Mouse (Mus musculus) cerebellum, postnatal 36 days (tissue): ENCODE measurements around the gene Dnajc22.

Source experiments
- DNase-seq, 2 experiments: peaks; one replicate each; pipeline ENCODE4 v3.0.0; 2021 to 2022; ENCODE audit warnings: mixed read lengths in 2 of 2

Dnajc22 gene

DNA sequence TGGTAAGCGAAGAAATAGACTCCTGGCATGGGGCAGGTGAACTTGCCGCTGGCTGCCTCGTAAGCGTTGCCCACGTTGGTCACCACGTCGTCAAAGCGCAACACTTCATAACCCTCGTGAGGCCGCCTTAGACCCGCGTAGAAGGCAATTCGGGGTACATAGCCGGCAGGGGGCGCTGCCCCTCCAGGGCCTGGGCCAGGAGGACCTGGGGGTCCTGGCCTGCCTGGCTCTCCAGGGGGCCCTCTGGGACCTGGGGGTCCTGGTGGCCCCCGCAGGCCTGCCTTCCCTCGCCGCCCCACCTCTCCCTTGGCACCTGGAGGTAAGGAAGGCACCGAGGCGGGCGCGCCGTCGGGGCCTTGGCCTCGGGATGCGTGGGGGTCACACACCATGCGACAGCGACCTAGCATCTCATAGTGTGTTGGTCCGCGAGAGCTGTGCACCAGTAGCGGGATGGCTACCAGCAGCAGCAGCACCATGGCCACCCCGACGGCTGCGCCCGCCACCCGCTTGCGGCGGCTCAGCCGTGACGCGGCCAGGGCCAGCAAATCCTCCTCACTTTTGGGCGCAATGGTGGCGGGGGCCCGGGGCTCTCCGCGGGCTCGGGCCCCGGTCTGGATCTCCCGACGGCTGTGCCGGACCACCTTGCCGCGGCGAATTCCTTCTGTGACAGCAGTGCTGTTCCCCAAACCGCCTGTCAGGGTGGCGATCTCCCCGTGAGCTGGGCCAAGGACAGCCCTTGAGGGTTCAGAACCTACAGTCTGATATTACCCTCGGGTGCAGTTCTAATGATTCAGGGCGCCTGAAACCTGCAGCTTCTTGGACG is 5.5 kb upstream of the Dnajc22 start, which contains the start of gene C1ql4:
Gene C1ql4, minus strand, starts transcription at position 565 of the 823 bp plus-strand sequence.
- DNase-seq: no peak

DNA sequence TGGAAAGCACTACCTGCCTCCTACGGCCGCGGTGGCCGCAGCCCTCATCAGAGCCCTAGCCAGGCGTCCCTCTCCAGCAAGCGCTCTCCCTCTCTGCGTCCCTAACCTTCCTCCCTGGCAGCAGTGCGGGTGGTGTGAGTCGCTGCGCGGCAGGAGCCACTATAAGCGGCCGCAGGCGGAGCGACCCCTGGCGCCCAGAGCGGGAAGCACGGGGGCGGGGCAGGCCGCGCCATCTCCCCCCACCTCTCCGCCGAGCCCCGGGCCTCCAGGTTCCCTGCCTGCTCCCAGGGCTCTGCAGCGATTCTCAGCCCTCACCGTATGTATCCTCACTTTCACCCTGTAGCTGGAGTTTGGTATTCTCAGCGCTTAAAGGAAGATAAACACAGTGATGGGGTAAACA is 4.7 kb upstream of the Dnajc22 start:
- DNase-seq: peak; percentile 65 to 76

DNA sequence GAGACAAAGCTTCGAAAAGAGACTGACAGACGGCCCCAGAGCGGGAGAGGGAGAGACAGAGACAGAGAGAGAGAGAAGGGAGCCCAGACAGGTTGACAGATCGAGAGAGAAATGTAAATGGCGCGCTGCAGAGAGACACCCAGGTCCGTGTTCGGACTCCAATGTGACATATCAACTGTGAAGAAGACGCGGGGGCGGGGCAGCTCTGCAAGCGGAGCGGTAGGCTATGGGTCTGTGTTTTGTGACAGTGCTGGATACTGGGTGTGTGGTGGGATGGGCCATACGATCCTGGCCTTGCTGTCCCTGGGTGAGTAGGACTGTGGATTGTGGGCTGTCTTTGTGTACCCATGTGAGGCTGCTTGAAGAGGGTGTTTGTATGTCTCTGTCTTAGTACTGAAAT is 3.9 kb upstream of the Dnajc22 start:
- no peak for DNase-seq

DNA sequence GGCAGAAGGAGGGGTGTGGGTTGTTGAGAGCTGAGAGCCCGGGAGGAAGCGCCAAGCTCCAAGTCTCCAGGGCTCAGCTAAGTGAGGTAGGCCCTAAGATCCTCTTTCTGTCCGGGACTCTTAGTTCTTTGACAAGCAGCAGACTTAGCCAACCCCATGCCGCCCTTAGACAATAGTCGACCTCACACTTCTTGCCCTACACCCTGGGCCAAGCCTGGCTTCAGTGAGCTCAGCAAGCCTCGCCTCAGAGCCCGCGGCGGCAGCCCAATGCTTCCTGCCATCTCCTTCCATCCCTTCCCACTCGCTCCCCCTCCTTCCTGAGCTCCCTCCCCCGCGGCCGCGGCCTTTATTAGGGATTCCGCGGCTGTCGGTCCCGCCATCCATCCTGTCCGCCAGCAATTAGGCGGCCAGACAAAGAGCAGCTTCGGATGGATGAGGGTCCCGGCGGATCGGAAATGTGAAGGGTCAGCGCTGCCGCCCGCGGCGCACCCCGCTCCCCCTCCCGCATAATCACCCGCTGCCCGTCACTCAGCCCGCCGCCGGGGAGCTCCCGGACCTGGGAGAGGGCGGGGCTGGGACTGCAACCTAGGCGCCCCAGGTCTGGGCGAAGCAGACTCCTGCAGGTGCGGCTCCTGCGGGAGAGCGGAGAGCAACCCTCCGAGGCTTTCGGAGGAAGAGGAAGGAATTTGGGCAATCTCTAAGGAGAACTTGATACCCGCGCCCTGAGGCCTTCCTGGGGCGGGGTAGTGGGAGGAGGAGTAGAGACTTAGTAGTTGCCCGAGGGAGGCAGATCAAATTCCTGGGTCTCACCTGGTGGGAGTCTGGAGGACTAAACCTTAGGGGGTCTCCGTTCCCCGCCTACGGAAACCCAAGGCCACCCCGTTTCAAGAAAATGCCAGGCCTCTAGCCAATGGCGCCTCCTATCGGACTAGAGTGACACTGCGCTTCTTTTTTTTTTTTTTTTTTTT is 605 bp downstream of the Dnajc22 start:
- peak; percentile 39 to 44 for DNase-seq

DNA sequence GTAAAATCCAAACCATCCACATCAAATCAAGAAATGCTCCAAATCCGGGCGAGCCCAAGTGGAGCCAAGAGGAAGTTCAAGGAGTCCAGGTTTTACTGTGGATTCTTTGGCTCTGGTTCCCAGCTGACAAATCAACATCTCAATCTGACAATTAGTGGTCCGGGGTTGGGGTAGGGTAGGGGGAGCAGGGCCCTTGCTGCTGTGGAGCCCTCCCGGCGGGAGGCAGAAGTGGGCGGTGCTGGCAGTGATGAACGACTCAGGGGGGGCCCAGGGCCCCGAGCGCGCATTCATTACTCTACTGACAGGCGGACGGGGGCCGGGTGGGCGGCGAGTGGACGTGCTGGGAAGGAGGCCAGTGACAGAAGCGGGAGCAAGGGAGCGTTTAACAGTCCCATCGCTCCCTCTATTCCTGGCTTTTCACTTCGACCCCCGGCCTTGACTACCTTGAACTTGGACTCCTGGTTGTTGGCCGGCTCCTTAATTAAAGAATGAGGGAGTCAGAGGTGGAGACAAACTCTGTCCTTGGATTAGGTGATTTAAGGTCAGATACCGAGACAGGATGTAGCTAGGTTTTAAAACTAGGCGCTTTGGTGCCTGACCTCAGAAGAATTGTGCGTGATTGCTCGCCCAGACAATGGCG is 1.8 kb downstream of the Dnajc22 start:
- no peak for DNase-seq

DNA sequence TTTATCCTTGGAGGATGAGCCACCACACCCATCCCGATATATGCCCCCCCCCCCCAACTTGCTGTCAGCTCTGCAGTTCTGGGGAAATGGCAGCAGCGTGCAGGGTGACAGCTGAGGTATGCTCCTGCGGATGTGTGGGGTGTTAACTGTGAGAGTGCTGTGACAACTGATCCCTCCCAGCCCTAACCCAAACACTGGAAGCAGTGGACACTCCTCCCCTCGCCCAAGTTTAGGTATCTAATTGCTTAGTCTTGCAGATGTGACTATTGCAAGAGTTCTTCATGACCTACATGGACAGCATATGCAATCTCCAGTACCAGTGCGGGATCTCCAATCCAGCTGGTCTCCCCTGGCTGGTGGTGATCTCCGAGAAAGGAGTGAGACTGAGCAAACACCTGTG is 2.4 kb downstream of the Dnajc22 start:
- DNase-seq: no peak

DNA sequence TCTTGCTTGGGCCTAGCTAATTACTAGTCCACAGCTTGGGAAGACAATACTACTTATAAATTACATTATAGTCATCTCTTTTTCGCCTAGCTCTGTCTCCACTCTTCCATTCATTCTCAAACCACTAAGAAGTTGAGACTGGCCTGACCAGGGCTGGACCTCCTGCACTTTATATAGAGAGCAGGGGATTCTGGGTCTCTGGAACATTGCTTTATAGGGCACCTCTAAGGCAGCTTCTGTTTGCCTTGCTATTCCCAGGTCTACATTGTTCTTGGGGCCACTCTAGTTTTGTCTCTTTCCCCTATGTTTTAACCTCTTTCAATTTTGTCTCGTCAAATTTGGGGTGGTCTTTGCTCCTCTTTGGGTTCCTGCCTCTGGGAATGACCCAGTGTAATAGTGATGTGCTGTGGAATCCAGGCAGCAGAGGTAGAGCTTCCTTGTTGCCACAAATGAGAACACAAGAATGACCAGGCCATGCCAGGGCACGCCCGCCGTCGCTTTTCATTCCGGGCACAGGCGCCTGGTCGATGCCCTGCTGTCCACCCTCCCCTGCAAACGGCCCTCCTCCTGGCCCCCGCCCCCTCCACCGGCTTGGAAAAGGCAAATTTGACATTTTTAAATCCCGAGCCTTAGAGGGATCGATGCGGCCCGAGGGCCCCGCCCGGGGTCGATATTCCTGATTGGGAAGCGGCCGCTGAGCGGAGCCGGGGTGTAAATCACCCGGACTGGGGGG is 3.3 kb downstream of the Dnajc22 start:
- DNase-seq: no peak

DNA sequence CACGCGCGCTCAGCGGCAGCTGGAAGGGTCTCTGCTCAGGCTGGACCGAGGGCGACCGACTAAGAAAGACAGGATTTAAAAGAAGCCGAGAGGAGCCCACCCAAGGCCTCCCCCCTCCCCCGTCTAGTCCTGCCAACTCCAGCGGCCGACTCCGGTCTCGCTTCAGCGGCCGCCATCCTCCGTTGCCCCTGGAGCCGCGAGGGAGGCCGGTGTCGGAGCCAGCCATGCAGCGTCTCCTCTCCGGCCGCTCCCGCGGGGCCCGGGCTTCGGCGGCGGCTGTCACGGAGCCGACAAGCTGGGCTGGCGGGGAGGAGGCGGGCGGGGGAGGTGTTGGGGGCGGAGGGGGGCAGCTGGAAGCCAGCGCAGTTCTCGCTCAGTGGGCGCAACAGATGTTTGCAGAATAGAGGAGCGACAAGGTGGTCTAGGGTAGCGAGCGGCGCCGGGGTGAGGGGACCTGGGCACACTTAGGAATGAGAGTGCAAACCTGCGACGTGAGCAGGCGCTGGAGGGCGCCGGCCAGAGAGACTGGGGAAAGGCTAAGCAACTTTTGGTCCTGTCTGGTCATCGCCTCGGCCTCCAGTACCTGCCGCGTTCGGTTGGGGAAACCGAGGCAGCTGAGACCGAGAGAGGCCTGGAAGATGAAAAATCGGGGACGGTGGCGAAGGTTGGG is 4.0 kb downstream of the Dnajc22 start:
- no peak for DNase-seq

DNA sequence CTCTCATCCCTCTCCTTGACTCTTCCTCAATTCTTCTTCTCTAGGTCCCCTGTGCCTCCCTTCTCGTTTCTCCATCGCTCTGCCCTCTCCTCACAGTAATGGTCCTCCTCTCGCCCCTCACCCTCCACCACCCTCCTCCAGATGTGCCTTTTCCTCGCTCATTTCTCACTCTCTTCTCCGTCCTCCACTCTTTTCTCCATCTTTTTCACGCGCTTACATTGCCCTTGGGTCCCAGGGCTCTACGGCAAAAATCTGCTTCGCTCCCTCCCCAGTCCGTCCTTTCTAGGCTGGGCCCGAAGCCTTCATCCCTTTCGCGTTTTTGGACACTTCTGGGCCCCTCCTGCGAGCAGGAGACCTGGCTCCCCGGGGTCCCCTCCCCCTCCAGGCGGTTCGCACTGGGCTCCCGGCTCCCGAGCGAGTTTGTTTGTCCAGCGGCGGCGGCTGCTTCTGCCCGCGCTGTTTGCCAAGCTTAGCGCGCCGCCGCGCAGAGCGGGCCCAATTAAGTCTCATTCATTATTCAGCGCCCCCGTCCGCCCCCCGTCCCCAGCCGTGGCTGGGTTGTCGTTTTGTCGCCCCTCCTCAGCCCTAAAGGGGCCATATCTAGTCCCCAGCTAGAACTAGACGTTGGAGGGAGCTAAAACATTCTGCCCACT is 5.0 kb downstream of the Dnajc22 start:
- no peak for DNase-seq

DNA sequence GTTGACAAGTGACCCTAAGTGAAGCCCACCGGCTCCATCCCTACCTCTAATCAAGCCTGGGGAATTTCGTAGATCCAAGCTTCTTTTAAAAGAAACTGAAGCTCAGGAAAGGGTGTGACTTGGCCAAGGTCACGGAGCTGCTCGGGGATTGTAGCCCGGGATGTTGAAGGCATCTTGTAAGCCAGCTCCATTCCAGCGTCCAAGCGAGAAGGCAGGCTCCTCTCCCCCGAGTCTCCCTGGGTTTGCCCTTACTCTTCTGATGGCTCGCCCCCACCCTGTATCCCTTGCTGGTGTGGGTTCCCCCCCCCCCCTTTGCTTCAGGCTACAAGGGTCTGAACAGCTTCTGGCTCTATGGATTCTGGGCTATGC is 5.5 kb downstream of the Dnajc22 start:
- DNase-seq: no peak

DNA sequence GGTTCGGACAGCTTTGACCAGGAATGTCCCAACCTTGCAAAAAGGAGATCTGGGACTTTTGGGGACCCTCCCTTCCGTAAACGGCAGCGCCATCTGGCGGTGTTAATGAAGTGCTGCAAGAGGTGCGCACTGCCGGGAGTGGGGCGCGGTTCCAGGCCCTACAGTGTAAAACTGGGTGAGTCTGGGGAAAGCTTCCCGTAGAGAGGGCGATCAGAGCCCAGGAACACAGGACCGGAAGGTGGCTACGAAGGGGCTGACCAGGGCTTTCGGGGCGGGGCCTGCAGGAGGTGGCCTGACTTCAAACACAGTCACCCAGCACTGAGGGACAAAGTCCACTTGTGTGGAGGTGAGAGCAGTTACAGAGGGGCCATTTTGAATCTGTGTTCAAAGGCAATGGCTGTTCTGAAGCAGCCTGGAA is 6.2 kb downstream of the Dnajc22 start:
- DNase-seq: peak; percentile 43 to 49

DNA sequence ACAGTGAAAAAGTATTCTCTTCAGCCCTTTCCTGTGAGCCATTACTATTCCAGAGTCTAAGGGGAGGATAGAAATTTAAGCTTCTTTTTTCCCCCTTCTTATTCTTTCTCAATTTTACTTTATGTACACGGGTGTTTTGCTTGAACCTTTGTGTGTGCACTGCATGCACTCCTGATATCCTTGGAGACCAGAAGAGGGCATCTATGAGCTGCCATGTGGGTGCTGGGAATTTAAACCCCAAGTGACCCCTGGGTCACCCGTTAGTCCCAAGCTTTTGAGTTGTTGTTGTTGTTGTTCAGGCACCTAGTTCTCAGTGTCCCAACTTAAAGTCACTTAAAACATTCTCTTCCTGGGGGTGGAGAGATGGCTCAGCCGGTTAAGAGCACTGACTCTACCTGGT is 7.0 kb downstream of the Dnajc22 start:
- no peak for DNase-seq

DNA sequence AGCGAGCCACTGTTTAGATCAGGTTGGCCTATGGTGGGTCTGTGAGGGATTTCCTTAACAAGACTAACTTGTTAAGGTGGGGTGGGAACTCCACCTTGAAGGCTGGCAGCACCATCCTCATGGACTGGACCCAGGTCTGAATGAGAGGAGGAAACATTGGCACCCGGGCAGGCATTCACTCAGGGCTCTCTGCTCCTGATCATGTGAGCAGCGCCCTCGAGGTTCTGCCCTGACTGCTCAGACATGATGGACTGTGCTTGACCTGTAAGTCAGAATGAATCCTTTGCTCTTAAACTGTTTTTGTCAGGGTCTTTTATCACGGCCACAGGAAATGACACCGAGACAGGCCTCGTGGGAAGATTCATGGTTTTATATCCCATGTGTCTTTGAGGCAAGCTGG is 12.3 kb downstream of the Dnajc22 start:
- no peak for DNase-seq

DNA sequence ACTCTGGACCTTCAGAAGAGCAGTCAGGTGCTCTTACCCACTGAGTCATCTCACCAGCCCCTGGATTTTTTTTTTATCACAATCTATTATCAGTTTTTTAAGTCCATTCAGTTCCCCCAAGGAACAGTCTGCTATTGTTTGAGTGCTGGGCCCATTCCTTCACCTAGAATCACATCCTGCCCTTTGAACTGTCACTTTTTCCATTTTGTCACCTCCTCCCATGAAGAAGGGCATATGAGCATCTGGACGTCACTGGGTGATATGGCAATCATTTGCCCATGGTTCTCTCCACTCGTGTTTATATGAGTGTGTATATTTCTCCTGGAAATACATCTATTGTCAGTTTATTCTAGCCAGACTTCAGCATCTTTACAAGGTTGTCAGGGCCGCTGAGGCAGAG is 14.9 kb downstream of the Dnajc22 start:
- DNase-seq: no peak

DNA sequence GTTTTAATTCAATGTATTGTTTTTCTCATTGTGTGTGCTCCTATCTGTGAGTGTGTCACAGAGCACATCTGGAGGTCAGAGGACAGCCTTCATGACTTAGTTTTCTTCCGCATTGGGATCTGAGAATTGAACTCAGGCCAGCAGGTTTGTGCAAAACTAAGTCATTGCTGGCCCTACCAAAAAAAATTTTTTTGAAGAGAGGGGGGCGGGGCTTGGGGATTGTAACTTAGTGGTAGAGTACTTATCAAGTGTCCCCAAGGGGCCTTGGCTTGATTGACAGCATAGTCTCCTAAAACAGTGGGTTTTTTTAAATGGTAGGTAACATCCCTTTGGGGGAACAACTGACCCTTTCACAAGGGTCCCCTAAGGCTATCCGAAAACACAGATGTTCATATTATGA is 18.2 kb downstream of the Dnajc22 start:
- no peak for DNase-seq

DNA sequence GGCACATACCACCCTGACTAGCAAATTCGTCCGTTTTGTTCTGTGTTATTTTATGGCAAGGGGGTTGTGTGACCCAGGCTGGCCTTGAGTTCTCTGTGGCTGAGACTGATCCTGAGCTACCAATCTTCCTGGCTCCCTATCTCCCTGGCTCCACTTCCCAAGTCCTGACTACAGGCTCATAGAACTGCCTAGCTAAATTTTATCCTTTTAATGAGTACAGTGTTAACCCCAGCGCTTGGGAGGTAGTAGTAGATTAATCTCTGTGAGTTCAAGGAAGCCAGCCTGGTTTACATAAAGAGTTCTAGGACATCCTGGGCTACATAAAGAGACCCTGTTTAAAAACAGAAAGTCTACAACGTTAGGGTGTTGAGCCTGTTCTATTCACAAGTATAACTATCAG is 18.8 kb downstream of the Dnajc22 start:
- no peak for DNase-seq

DNA sequence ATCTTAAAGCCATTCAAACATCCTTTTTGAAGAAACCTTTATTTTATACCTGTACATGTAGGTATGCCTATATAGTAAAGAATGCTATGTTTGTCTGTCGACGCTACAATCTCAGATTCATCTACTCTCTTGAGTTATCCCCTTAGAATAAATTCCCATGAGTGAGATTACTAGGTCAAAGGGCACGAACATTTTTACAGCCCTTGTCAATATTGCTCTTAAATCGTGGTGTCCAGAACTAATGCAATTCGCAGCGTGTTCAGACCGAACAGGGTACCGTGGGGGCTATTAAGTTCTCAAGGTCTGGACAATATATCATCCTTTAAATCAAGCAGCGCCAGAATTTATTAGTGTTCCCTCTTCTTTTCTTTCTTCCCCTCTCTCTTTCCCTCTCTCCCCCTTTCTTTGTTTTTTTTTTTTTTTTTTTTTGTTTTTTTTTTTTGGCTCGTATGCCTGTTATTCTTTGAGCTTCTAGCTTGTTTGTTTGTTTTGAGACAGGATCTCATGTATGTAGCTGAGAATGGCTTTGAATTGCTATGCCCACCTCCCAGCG is 19.9 kb downstream of the Dnajc22 start:
- DNase-seq: no peak

DNA sequence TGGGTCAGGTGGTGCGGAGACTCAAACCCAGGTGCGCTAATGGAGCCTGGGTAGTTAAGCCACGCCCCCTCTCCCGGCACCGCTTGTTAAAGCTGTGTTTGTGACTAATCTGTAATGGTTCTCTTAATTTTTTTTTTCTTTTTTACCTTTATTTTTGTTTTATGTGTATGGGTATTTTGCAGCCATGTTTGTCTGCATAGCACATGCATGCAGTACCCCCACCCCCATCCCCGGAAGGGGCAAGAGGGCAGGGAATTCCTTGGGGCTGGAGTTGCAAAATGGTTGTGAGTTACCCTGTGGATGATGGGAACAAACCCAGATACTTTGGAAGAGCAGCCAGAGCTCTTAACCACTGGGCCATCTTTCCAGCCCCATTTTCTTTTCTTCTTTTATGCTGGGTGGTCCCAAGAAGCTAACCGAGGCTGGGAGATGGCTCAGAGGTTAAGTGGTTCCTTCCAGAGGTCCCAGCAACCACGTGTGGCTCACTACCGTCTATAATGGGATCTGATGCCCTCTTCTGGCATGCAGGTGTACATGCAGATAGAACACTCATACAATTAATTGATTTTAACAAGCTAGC is 20.5 kb downstream of the Dnajc22 start:
- DNase-seq: no peak

DNA sequence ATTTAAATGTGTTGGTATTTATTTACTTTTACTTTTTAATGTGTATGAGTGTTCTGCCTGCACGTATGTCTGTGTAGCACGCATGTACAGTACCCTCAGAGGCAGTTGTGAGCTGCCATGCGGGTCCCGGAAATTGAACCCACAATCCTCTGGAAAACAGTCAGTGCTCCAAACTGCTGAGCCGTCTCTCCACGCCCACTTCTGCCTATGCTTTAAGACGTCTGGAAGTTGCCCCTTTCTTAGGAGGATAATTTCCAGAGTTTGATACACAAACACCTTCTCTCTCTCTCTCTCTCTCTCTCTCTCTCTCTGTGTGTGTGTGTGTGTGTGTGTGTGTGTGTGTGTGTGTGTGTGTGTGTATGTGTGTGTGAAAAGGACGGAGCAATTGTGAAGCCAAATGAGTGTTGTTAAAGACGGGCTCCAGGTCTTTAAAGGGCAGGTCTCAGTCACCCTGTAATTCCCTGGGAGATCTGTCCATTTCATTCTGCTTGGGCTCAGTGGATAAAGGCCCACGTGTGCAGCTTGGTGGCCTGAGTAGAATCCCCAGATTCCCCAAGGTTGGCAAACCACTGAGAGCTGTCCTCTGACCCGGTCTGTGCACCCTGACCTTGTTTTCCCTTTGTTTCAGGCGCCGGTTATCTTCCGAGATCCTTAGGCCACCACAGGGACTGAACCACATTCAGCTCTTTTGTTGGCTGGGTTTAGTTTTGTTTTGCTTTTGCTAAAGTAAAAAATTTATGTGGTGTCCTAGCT is 21.5 kb downstream of the Dnajc22 start:
- DNase-seq: no peak

DNA sequence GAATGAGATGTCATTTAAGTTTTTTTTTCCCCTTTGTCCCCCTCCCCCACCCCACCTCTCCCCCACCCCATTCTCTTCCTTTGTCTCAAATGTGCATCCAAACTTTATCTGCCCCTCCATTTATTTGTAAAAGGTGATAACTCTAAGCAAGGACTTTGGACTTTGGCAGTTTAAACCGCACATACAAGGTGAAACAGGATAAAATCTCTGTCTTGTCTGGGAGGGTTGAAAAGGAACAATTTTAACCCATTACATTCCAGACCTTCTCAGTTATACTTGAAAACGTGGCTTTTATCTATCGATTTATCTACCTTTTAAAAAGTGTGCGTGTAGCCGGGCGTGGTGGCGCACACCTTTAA is 22.1 kb downstream of the Dnajc22 start:
- DNase-seq: no peak
